Mouse (Mus musculus): ENCODE measurements around the gene Gm13101.
"Not testable (repeated sequence)": the region's sequence is repeated elsewhere in the genome, so short reads cannot be mapped to it uniquely, and the experiment has no call there.

- TF ChIP-seq POLR2A (IDR thresholded peaks at IDR 0.05; ENCODE audit: low read depth, low read length); CTCF (IDR thresholded peaks at IDR 0.05; ENCODE audit: extremely low read depth, insufficient read length, insufficient replicate concordance, low read depth, low read length): not testable (repeated sequence)
These were observed at the start of gene Gm13101 for GRCm38 (mm10) chr4:143966850-143967249.

Data from small intestine, adult 2 months (tissue).